ENCODE assay signal across 8 mouse cellular contexts in the genomic region with DNA sequence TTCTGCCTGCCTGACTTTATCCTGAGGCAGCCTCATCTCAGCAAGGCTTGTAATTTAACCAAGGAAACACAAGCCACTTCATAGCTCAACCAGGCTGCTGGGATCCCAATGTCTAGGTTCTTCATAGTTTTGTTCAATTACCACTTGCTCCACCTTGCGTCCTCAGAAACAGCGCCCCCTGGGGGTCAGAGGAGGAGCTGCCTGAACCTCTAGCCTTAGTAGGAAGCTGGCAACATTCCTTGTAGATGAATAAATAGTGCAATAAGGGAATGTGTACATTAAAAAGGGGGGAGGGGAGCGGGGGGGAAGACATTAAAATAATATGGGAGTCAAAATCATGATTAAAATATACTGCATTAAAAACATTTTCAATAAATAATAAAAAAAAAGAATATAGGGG. TPM values are rescaled to one million over a fixed set of nuclear protein-coding genes. Genes with fewer than 3 reads are reported as not detected.
DNase-seq lines count a peak whose midpoint lies in the region; ATAC-seq lines count a peak whose summit lies in the region.

No protein-coding gene starts in this region.

- no peaks in the 10 kb centered on the region for H3K36me3 ChIP-seq in neural tube, embryonic 11.5 days (ENCODE audit: control insufficient read depth, insufficient read depth, low read length)
- no peaks in the 10 kb centered on the region for H3K36me3 ChIP-seq in forebrain, embryonic 10.5 days (replicated peaks)

- ATAC-seq in neural tube, embryonic 11.5 days (ENCODE audit: insufficient read depth, low FRiP score, low TSS enrichment) = no peak
- peak; percentile 66 for ATAC-seq in megakaryocyte progenitor cell, adult 5-6 weeks (replicated peaks; ENCODE audit: poor library complexity)

- DNase-seq in gastrocnemius, adult 18-20 months (ENCODE audit: low spot score) = peak; percentile 8
- DNase-seq in gastrocnemius, postnatal 25 days = no peak
- DNase-seq in neural tube, embryonic 11.5 days (ENCODE audit: low spot score) = peak; percentile 21
- no peak for DNase-seq in neural tube, embryonic 10.5 days (ENCODE audit: extremely low spot score, low spot score)
- DNase-seq in c-Kit-positive CD71-positive TER-119-positive erythroid progenitor cells, embryonic 14.5 days (ENCODE audit: low spot score) = peak; percentile 13
- DNase-seq in layer of hippocampus, adult 18-20 months (ENCODE audit: low spot score in 2 of 2) = no peak
- DNase-seq in forebrain, embryonic 10.5 days (ENCODE audit: extremely low spot score, low spot score) = no peak

- 15% methylated on average over 3 of the region's 3 CpGs for WGBS in neural tube, embryonic 11.5 days
- 23% methylated on average over 3 of the region's 3 CpGs for WGBS in forebrain, embryonic 10.5 days

- H3K4me3 ChIP-seq in neural tube, embryonic 11.5 days (ENCODE audit: low read depth, low read length) = no peak overlapping the region
- H3K4me3 ChIP-seq in forebrain, embryonic 10.5 days = no peak overlapping the region

- H3K4me1 ChIP-seq in neural tube, embryonic 11.5 days (ENCODE audit: control insufficient read depth, insufficient read depth, low read length) = no peaks in the 10 kb centered on the region
- peaks cover 22% of the 10 kb centered on the region for H3K4me1 ChIP-seq in forebrain, embryonic 10.5 days

- no peaks in the 10 kb centered on the region for H3K27me3 ChIP-seq in neural tube, embryonic 11.5 days (ENCODE audit: control insufficient read depth, insufficient read depth, low read length)
- no peaks in the 10 kb centered on the region for H3K27me3 ChIP-seq in forebrain, embryonic 10.5 days (ENCODE audit: poor library complexity, severe bottlenecking)

- no peak overlapping the region for H3K27ac ChIP-seq in neural tube, embryonic 11.5 days (ENCODE audit: low read depth, low read length)
- H3K27ac ChIP-seq in forebrain, embryonic 10.5 days = no peak overlapping the region

- no peak overlapping the region for H3K9ac ChIP-seq in neural tube, embryonic 11.5 days (ENCODE audit: low read length)

- no peaks in the 10 kb centered on the region for H3K9me3 ChIP-seq in neural tube, embryonic 11.5 days (ENCODE audit: control insufficient read depth, low read length)
- H3K9me3 ChIP-seq in forebrain, embryonic 10.5 days = no peaks in the 10 kb centered on the region

- no peak overlapping the region for H3K4me2 ChIP-seq in neural tube, embryonic 11.5 days (ENCODE audit: low read depth)

RNA-seq across cellular contexts. Expression of a gene that starts 14.7 kb away (rescaled TPM):
- under 1 TPM; 0.30 to 0.31 TPM for total RNA-seq in gastrocnemius, adult 18-20 months (2021)
- total RNA-seq in gastrocnemius, postnatal 25 days (2021) = under 1 TPM; 0.23 to 0.43 TPM
- 4.4 and 4.5 TPM in 2 replicates for polyA plus RNA-seq in neural tube, embryonic 11.5 days (2014; fragmentation: Nextera tagmentation; extraction: Ambion mirVana)
- 0.62 and 1.2 TPM in 2 replicates for total RNA-seq in megakaryocyte progenitor cell, adult 5-6 weeks (2015)
- 0.17 TPM in 1 of 2 replicates, not detected in the other for total RNA-seq in megakaryocyte progenitor cell, adult 5-6 weeks (2017)
- 10 to 100 TPM; 16.3 to 16.7 TPM for total RNA-seq in layer of hippocampus, adult 18-20 months (2021)
- polyA plus RNA-seq in forebrain, embryonic 10.5 days (2016; fragmentation: Nextera tagmentation; extraction: Ambion mirVana) = 3.9 and 4.5 TPM in 2 replicates

Comparison
In these comparisons a context has a peak if more than half of its experiments do, and no peak if none do; other contexts are left out.
1. DNase-seq: peak in gastrocnemius, adult 18-20 months (single experiment), neural tube, embryonic 11.5 days (single experiment) and c-Kit-positive CD71-positive TER-119-positive erythroid progenitor cells, embryonic 14.5 days (single experiment); none in gastrocnemius, postnatal 25 days (single experiment), neural tube, embryonic 10.5 days (single experiment), layer of hippocampus, adult 18-20 months (0 of 2) and forebrain, embryonic 10.5 days (single experiment).
2. RNA of a gene that starts 14.7 kb away (total RNA-seq): 16.3 to 16.7 TPM in layer of hippocampus, adult 18-20 months; 0.17 to 1.2 TPM in megakaryocyte progenitor cell, adult 5-6 weeks, 0.23 to 0.43 TPM in gastrocnemius, postnatal 25 days and 0.30 to 0.31 TPM in gastrocnemius, adult 18-20 months; every median in the first group is over 4 times any median in the second.